Mouse (Mus musculus) layer of hippocampus, adult 9-11 months (tissue): ENCODE results near the gene Cd59a.
"Not testable (repeated sequence)": the region's sequence is repeated elsewhere in the genome, so short reads cannot be mapped to it uniquely, and the experiment has no call there.

Experiments
- DNase-seq: peaks from one replicate; pipeline ENCODE4 v3.0.0; 2022

Gene Cd59a

GRCm38 (mm10) chr2:104109528-104109927 lies 13.9 kb downstream of the Cd59a start:
- DNase-seq = no peak

DNA sequence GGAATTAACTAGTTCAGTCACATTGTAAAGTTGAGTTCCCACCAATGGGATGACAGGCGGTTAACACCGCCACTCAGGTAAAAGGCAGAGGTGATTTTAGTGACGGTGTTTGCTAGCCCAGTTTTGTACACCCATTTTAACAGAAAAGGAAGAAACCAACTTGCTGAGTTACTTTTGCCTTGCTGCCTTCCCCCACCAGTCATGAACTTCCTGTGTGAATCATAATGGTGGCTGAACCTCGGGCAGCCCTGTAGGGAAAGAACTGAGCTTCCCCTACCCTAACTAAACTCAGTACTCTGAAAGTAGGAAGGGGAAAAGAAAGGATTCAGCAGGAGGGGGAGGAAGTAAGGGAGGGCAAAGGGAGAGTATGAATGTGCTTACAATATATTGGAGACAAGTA lies 14.4 kb downstream of the Cd59a start:
- no peak for DNase-seq

GRCm38 (mm10) chr2:104111170-104111797 lies 15.7 kb downstream of the Cd59a start:
- DNase-seq = not testable (repeated sequence)

DNA sequence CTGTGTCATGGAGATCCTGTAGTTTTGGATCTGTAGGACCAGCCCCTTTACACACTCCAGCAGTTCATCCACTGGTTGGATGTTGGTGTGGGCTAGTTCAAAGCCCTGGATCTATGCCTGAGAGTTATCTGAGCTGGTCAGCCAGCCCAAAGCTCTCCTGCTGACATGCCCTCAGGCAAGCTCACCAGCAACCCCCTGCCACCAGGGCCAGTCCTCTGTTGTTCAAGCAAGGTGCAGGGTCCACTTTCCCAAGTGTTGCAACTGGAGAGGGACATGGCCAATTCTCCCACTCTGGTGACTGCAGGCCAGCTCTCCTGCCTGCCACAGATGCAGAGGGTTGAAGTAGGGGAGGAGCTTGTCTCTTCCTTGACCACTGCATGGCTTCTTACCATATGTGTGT lies 18.0 kb downstream of the Cd59a start:
- DNase-seq = not testable (repeated sequence)

DNA sequence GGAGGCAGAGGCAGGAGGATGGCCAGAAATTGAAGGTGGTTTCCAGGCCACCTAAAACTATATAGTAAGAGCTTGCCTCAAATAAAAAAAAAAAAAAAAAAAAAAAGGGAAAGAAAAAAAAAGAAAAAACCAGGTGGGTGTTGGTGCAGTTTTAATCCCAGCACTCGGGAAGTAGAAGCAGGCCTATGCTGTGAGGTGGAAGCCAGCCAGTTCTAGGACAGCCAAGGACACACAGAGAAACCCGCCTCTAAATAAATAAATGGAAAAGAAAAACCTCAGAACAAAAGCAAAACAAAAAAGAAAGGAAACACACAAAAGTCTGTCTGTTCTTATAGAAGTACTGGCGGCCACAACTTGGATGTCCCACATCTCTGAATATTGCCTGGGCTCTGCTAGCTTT lies 19.3 kb downstream of the Cd59a start:
- no peak for DNase-seq

GRCm38 (mm10) chr2:104117173-104117572 lies 21.6 kb downstream of the Cd59a start:
- DNase-seq = not testable (repeated sequence)

- DNase-seq = no peak
These were observed 23.5 kb downstream of the Cd59a start for GRCm38 (mm10) chr2:104119097-104119496.

- no peak for DNase-seq
These were observed 24.7 kb downstream of the Cd59a start for GRCm38 (mm10) chr2:104120312-104120711.

DNA sequence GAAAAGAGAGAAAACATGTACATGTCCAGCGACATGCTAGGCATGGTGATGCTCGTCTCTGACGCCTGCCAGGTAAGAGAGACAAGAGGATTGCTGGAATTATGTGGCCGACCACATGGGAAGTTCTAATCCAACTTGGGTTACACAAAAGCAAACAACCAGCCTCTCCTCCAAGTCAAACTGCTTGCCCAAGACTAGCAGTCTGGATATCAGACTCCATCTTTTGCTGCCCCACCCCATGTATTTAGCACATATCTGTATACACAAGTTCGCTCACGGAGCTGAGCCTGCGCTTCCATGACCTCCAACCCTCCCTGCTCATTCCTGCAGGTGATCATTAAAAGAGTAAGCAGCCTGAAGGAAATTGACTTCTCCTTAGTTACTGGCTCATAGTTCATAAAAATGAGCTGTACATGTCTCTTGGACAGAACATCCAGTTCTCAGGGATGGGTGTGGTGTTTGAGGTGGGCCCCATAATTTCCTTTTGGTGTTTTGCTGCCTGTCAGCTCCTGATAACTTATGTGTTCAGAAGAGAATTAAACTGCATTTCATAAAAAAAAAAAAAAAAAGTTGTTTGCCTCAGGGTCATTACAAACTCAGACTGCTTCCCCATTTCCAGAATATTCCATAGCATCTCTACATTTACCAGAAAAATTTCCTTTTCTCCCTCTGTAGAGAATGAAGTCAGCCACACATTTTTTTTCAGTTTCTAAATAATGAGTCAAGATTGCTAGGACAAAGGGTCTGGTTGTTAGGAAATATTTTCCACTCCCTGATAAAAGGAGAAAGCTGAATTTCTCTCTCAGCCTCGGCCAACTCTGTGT lies 26.3 kb downstream of the Cd59a start:
- no peak for DNase-seq

DNA sequence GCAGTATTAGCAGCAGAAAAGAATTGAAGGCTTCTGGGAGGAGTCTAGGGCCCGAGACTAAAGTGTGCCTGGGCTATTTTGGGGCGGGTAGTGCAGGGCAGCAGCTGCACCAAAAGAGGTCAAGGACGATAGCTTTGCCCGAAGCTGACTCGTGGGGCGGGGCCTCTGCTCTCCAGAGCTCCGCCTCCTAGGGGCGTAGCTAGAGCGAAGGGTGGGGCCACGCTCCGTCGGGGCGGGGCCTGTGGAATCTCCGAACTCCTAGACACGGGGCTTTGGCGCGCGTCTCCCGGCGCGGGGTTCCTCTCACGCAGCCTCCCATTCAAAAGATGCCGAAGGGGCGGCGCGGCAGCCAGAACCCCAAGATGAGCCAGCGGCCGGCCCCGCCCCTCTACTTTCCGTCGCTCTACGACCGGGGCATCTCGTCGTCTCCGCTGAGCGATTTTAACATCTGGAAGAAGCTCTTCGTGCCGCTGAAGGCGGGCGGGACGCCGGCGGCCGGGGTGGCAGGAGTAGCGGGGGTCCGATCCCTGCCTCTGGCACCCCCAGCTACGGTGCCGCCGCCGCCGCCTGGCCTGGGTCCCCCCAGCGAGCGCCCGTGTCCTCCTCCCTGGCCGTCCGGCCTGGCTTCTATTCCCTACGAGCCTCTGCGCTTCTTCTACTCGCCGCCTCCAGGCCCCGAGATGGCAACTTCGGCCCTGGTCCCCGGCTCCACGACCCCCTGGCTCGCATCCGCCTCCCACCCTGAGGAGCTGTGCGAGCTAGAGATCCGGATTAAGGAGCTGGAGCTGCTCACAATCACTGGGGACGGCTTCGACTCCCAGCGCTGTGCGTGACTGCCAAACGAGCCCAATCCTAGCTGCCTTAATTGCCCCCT lies 27.1 kb downstream of the Cd59a start, which contains the start of gene A930018P22Rik:
Gene A930018P22Rik, plus strand, starts transcription at position 265 of the 874 bp plus-strand sequence.
- DNase-seq = peak; percentile 89

- DNase-seq = no peak
These were observed 27.9 kb downstream of the Cd59a start for GRCm38 (mm10) chr2:104123540-104123939.

DNA sequence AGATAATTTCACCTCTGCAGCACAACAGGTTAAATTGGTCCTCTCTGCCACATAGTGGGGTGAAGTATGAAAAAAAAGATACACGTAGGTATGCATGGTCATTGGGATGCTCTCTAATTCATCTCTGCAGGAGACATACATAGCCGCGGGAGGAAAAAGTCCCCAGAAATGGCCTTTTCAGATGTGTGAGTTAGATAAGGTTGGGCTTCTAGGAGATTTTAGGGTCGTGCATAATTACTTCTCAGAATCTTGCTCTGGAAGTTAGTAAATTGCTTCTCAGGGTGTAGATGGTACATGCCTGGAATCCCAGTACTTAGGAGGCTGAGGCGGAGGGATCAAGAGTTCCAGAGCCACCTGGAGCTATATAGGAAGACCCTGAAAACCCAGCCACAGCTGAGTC lies 28.5 kb downstream of the Cd59a start:
- no peak for DNase-seq

DNA sequence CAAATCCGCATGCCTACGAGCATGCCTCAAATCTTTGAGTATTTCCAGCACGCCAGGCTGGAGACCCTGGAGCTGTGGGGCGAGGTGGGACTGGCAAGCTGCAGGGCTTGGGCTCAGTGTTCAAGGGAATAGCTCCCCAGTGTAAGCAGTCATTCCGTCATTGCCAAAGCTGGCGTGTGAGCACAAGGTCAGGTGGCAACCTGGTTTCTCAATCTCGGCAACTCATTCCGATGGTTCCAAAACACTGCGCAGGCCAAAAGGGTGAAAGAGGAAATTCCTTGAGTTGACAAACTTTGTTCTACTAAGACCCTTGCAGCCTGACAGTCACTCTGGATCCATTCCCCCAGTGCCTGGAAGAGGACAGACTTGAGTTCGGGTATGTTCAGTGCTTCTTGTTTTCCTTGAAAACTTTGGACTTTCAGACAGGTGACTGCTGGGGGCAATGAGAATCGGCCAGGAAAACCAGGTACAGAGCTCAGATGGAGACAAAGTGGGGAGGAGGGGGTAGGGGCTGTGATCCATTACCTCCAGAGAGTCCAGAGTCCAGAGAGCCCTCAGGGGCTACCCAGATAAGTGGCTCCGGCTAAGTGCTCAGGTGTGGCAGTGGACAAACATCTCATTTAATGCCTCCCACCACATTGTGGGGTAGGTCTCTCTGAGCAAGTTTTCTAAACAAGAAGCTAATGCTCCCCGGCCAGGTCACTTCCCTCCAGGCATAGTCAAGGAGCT lies 33.4 kb downstream of the Cd59a start:
- DNase-seq = no peak

DNA sequence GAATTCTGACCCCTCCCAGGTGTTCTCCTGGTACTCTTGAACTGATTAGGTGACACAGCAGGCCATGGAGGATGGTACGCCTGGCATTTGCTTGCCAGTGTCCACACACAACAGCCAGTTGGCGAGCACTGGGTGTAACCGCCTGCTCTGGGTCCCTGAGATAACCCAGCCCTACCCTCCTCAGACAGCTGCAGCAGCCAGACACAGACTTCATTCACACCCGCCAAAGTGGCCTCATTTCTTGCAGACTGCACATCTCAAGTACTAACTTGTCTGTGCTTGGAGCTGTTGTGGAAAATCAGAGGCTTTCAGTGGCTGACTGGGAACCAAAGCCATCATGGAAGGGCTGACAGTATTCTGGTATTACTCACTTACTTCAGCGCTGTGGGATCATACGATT lies 34.6 kb downstream of the Cd59a start:
- no peak for DNase-seq

DNA sequence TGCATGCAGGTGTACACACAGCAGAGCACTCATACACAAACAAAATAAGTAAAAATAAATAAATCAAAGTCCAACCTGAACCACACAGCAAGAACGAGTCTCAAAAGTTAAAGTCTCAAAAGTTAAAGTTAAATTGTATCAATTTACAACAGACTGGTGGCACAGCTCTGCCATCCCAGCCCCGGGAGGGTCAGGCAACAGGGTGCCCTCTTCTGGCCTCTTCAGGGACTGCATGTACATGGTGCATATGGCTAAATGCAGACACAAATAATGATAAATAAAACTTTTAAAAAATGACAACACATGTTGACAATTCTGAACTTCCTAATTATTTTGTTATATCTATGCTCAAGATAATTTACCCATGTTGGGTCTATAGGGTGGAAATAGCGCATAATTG lies 35.4 kb downstream of the Cd59a start:
- no peak for DNase-seq

GRCm38 (mm10) chr2:104132266-104132859 lies 36.8 kb downstream of the Cd59a start:
- DNase-seq = no peak

DNA sequence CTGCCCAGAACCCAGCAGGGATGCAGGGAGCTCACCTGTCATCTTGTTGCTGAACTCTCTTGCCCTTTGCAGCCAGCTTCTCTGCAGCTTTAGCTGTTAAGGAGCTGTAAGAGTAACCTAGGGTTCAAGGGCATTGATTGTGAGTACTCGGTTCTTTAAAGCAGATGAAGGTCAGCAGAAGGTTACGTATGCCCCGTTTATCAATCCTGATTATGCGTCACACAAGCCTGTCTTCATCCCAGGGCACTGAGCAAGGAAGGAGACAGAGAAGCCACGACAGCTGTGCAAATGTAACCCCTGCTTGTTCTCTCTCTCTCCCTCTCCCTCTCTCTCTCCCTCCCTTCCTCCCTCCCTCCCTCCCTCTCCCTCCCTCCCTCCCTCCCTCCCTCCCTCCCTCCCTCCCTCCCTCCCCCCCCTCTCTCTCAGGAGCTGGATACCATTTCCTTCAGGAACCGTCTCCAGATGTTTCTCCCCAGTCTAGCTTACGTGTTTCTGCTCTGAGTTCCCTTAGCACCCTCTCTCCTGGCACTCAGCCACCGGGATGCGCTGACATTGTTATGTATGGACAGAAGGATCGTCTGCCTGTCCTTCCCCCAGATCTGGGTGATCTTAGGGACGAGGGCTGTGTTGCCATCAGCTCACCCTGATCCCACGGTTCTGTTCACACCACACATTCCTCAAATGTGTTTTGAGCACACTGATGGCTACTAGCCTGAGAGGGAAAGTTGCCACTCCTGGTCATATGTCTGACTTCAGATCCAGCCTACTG lies 37.6 kb downstream of the Cd59a start:
- no peak for DNase-seq

DNA sequence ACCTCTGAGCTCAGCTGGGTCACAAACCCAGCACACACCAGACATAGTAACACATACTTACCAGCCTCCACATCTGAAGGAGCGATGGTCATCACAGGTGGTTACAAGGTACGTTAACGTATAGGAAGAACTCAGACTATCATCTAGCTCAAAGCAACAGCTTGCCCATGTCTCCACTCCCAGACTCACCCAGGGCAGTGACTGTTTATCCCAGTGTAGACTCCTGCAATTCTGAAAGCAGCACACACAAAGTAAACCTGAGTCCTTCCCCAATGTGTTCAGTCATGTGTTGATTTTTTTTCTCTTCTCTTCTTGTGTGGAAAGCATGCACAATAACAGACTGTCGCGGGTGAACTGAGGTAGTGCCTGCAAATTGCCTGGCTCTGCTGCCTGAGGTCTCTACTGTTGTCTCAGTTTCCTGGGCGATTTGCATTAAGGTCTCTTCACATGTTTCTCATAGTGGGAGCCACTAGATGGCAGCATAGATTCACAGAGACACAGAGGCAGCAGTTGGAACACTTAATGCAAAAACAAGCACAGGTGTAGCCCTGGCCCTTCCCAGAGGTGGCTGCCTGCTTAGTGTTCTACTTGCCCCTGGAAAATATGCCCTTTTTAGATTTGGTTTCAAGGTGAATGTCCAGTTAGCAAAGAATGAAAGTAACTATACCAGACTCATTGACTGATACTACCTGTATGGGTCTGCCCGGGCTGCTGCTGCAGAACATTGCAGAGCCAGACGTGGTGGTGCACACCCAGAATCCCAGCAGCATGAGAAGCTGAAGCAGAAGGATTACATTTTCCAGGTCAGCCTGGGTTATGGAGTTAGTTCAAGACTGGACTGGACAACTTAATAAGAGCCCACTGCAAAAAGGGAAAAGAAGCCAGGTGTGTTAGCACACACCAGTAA lies 38.8 kb downstream of the Cd59a start:
- DNase-seq = peak; percentile 67

DNA sequence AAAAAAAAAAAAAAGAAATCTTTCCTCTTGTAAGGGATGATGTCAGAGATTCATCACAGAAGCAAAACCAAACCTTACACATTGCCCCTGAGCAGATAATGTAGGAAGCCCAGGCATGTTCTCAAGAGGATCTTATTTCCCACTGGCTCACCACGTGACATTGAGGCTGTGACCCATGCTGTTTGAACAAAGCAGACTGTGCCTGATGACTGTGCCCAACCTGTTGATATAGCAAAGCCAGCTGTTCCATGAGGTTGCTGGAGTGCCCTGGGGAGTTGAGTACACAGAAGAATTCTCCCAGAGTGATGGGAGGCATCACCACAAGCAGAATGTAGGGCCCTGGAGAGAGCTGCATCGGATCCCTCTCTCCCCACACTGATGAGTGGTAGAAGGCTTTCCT lies 40.3 kb downstream of the Cd59a start:
- DNase-seq = no peak

DNA sequence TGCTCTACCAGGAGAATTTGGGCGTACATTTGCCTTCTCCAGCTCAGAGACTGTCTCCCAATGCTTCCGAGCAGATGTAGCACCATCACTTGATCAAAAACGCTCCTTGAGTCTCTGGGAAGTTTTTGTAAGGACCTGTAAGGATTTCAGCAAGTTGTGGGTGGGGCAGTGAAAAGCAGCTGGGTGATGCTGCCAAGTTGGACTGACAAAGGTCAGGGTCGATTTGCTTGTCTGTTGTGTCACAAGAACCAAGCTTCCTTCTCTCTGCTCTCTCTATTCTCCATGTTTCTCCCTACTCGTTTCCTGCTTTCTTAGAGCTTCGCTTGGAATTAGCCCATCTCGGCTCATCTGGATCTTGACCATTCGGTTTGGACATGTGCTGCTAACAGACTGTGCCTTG lies 46.5 kb downstream of the Cd59a start:
- no peak for DNase-seq
